8 mouse cellular contexts compared by ENCODE assay signal in genomic region chr5:108714149-108714548, GRCm38 (mm10). TPM values are rescaled to one million over a fixed set of nuclear protein-coding genes. Genes with fewer than 3 reads are reported as not detected.
DNase-seq lines count a peak whose midpoint lies in the region; ATAC-seq and TF ChIP-seq lines count a peak whose summit lies in the region.

No protein-coding gene starts in this region.

- no peak for ATAC-seq in kidney, embryonic 14.5 days (ENCODE audit: low FRiP score, low TSS enrichment)
- ATAC-seq in forebrain, embryonic 14.5 days, result peak; percentile 34; the same call in 1 of the 2 replicates
- ATAC-seq in stomach, embryonic 15.5 days (ENCODE audit: insufficient read depth, low FRiP score, low read depth), result 0 out of 2 replicates have a peak, but pooled peaks have one; percentile 52

- no peak overlapping the region for H3K4me3 ChIP-seq in kidney, adult 2 months (ENCODE audit: insufficient read depth, low read depth, low read length)
- H3K4me3 ChIP-seq in kidney, embryonic 14.5 days (ENCODE audit: low read length), result no peak overlapping the region
- H3K4me3 ChIP-seq in forebrain, embryonic 14.5 days (ENCODE audit: low read depth, low read length), result no peak overlapping the region
- no peak overlapping the region for H3K4me3 ChIP-seq in stomach, embryonic 15.5 days (replicated peaks)

- H3K4me2 ChIP-seq in kidney, embryonic 14.5 days (replicated peaks; ENCODE audit: low read depth, low read length), result no peak overlapping the region
- no peak overlapping the region for H3K4me2 ChIP-seq in forebrain, embryonic 14.5 days (ENCODE audit: low read length)
- H3K4me2 ChIP-seq in stomach, embryonic 15.5 days, result no peak overlapping the region

- H3K4me1 ChIP-seq in kidney, adult 2 months (ENCODE audit: control insufficient read depth, insufficient read depth, low read length), result peaks cover 3% of the 10 kb centered on the region; the same call in 1 of the 2 replicates
- H3K4me1 ChIP-seq in kidney, embryonic 14.5 days (ENCODE audit: control insufficient read depth, insufficient read depth, low read length), result peaks cover 4% of the 10 kb centered on the region; the same call in 1 of the 2 replicates
- H3K4me1 ChIP-seq in forebrain, embryonic 14.5 days (ENCODE audit: control insufficient read depth, insufficient read depth, low read length), result no peaks in the 10 kb centered on the region; the same call in 1 of the 2 replicates
- H3K4me1 ChIP-seq in stomach, embryonic 15.5 days, result no peaks in the 10 kb centered on the region

- no peaks in the 10 kb centered on the region for H3K27me3 ChIP-seq in kidney, adult 2 months (replicated peaks; ENCODE audit: control insufficient read depth, insufficient read depth, low read length)
- no peaks in the 10 kb centered on the region for H3K27me3 ChIP-seq in kidney, embryonic 14.5 days (ENCODE audit: control insufficient read depth, insufficient read depth, low read length)
- no peaks in the 10 kb centered on the region for H3K27me3 ChIP-seq in forebrain, embryonic 14.5 days (replicated peaks; ENCODE audit: control insufficient read depth, insufficient read depth, low read length)
- no peaks in the 10 kb centered on the region for H3K27me3 ChIP-seq in stomach, embryonic 15.5 days (replicated peaks)

- H3K9me3 ChIP-seq in kidney, embryonic 14.5 days (ENCODE audit: control insufficient read depth, low read length), result no peaks in the 10 kb centered on the region
- H3K9me3 ChIP-seq in forebrain, embryonic 14.5 days (replicated peaks; ENCODE audit: control insufficient read depth, low read length), result no peaks in the 10 kb centered on the region
- H3K9me3 ChIP-seq in stomach, embryonic 15.5 days, result no peaks in the 10 kb centered on the region

- WGBS in kidney, adult 2 months, result 49% methylated on average over 6 of the region's 6 CpGs
- 50% methylated on average over 6 of the region's 6 CpGs for WGBS in kidney, embryonic 14.5 days
- WGBS in forebrain, embryonic 14.5 days, result 53% methylated on average over 6 of the region's 6 CpGs
- WGBS in stomach, embryonic 15.5 days, result 59% methylated on average over 6 of the region's 6 CpGs

- peak; percentile 46 for DNase-seq in kidney, adult 2 months
- DNase-seq in brain, adult 2 months (ENCODE audit: low read depth, low spot score), result peak; percentile 72
- peak; percentile 19 for DNase-seq in forebrain, embryonic 14.5 days (ENCODE audit: low spot score)
- peak; percentile 55 for DNase-seq in layer of hippocampus, adult 9-11 months
- DNase-seq in c-Kit-positive CD71-positive TER-119-positive erythroid progenitor cells, embryonic 14.5 days (ENCODE audit: low spot score), result no peak
- no peak for DNase-seq in thymus, postnatal 0 days (ENCODE audit: low spot score)

- H3K36me3 ChIP-seq in kidney, adult 2 months (ENCODE audit: control insufficient read depth, insufficient read depth, low read length), result no peaks in the 10 kb centered on the region
- H3K36me3 ChIP-seq in kidney, embryonic 14.5 days (ENCODE audit: control insufficient read depth, insufficient read depth, low read length), result no peaks in the 10 kb centered on the region
- H3K36me3 ChIP-seq in forebrain, embryonic 14.5 days (ENCODE audit: control insufficient read depth, insufficient read depth, low read length), result no peaks in the 10 kb centered on the region
- H3K36me3 ChIP-seq in stomach, embryonic 15.5 days, result no peaks in the 10 kb centered on the region

- no peak overlapping the region for H3K27ac ChIP-seq in kidney, adult 2 months (ENCODE audit: insufficient read depth, low read depth, low read length)
- no peak overlapping the region for H3K27ac ChIP-seq in kidney, embryonic 14.5 days (ENCODE audit: low read depth, low read length)
- no peak overlapping the region for H3K27ac ChIP-seq in forebrain, embryonic 14.5 days (ENCODE audit: low read depth, low read length)
- H3K27ac ChIP-seq in stomach, embryonic 15.5 days, result no peak overlapping the region

- no peak overlapping the region for H3K9ac ChIP-seq in kidney, embryonic 14.5 days (ENCODE audit: low read depth, low read length)
- H3K9ac ChIP-seq in forebrain, embryonic 14.5 days (ENCODE audit: low read length), result no peak overlapping the region
- H3K9ac ChIP-seq in stomach, embryonic 15.5 days, result no peak overlapping the region

- no peak for TF ChIP-seq POLR2A in kidney, adult 2 months (IDR thresholded peaks at IDR 0.05; ENCODE audit: low read depth, low read length)

- TF ChIP-seq CTCF in kidney, adult 2 months (conservative IDR thresholded peaks at IDR 0.05; ENCODE audit: insufficient read depth, insufficient read length, low read depth, low read length), result no peak

RNA-seq across cellular contexts. Expression of gene Fgfrl1, which starts 22.0 kb away (rescaled TPM):
- polyA plus RNA-seq in kidney, adult 2 months (2012; rRNA removed), result 65.1 and 74.8 TPM in 2 replicates
- polyA plus RNA-seq in kidney, embryonic 14.5 days (2014; fragmentation: Nextera tagmentation; extraction: Ambion mirVana), result 24.0 and 32.7 TPM in 2 replicates
- polyA plus RNA-seq in forebrain, embryonic 14.5 days (2014; fragmentation: Nextera tagmentation; extraction: Ambion mirVana), result 4.3 and 4.7 TPM in 2 replicates
- polyA plus RNA-seq in stomach, embryonic 15.5 days (2015; fragmentation: Nextera tagmentation; extraction: Ambion mirVana), result 25.9 and 26.4 TPM in 2 replicates
- 4.1 and 5.1 TPM in 2 replicates for polyA plus RNA-seq in thymus, postnatal 0 days (2015; fragmentation: Nextera tagmentation; extraction: Ambion mirVana)

RNA-seq across cellular contexts. Expression of gene Slc26a1, which starts 38.8 kb away (rescaled TPM):
- polyA plus RNA-seq in kidney, adult 2 months (2012; rRNA removed), result 257 and 309 TPM in 2 replicates
- polyA plus RNA-seq in kidney, embryonic 14.5 days (2014; fragmentation: Nextera tagmentation; extraction: Ambion mirVana), result 0.80 and 1.5 TPM in 2 replicates
- polyA plus RNA-seq in forebrain, embryonic 14.5 days (2014; fragmentation: Nextera tagmentation; extraction: Ambion mirVana), result 2.1 and 2.2 TPM in 2 replicates
- polyA plus RNA-seq in stomach, embryonic 15.5 days (2015; fragmentation: Nextera tagmentation; extraction: Ambion mirVana), result 2.3 and 2.6 TPM in 2 replicates
- polyA plus RNA-seq in thymus, postnatal 0 days (2015; fragmentation: Nextera tagmentation; extraction: Ambion mirVana), result 0.14 and 0.20 TPM in 2 replicates

RNA-seq across cellular contexts. Expression of gene Dgkq, which starts 44.7 kb away (rescaled TPM):
- 27.9 and 34.8 TPM in 2 replicates for polyA plus RNA-seq in kidney, adult 2 months (2012; rRNA removed)
- 5.0 and 9.1 TPM in 2 replicates for polyA plus RNA-seq in kidney, embryonic 14.5 days (2014; fragmentation: Nextera tagmentation; extraction: Ambion mirVana)
- polyA plus RNA-seq in forebrain, embryonic 14.5 days (2014; fragmentation: Nextera tagmentation; extraction: Ambion mirVana), result 9.1 and 15.6 TPM in 2 replicates
- polyA plus RNA-seq in stomach, embryonic 15.5 days (2015; fragmentation: Nextera tagmentation; extraction: Ambion mirVana), result 10.6 and 11.0 TPM in 2 replicates
- polyA plus RNA-seq in thymus, postnatal 0 days (2015; fragmentation: Nextera tagmentation; extraction: Ambion mirVana), result 5.0 and 6.6 TPM in 2 replicates

RNA-seq across cellular contexts. Expression of gene Idua, which starts 54.0 kb away (rescaled TPM):
- 9.1 and 12.7 TPM in 2 replicates for polyA plus RNA-seq in kidney, adult 2 months (2012; rRNA removed)
- polyA plus RNA-seq in kidney, embryonic 14.5 days (2014; fragmentation: Nextera tagmentation; extraction: Ambion mirVana), result 11.0 and 11.3 TPM in 2 replicates
- polyA plus RNA-seq in forebrain, embryonic 14.5 days (2014; fragmentation: Nextera tagmentation; extraction: Ambion mirVana), result 5.7 and 7.0 TPM in 2 replicates
- polyA plus RNA-seq in stomach, embryonic 15.5 days (2015; fragmentation: Nextera tagmentation; extraction: Ambion mirVana), result 13.4 and 13.9 TPM in 2 replicates
- polyA plus RNA-seq in thymus, postnatal 0 days (2015; fragmentation: Nextera tagmentation; extraction: Ambion mirVana), result 5.4 and 6.2 TPM in 2 replicates

Comparison
In these comparisons a context has a peak if more than half of its experiments do, and no peak if none do; other contexts are left out.
1. RNA of gene Slc26a1, which starts 38.8 kb away (polyA plus RNA-seq): 257 to 309 TPM in kidney, adult 2 months; 2.3 to 2.6 TPM in stomach, embryonic 15.5 days, 2.1 to 2.2 TPM in forebrain, embryonic 14.5 days, 0.80 to 1.5 TPM in kidney, embryonic 14.5 days and 0.14 to 0.20 TPM in thymus, postnatal 0 days; every median in the first group is over 10 times any median in the second.
2. DNase-seq: peak in kidney, adult 2 months (single experiment), brain, adult 2 months (single experiment), forebrain, embryonic 14.5 days (single experiment) and layer of hippocampus, adult 9-11 months (single experiment); none in c-Kit-positive CD71-positive TER-119-positive erythroid progenitor cells, embryonic 14.5 days (single experiment) and thymus, postnatal 0 days (single experiment).